Mouse (Mus musculus) spleen, adult 2 months (tissue): Measurements from ENCODE around the gene Spats2.

ENCODE experiments used
- CTCF ChIP-seq: fragments of 200-500 bp; IDR thresholded peaks from 2 replicates; pipeline ENCODE4 v1.5.1; 2011; ENCODE audit warnings: mild to moderate bottlenecking, inconsistent platforms; ENCODE audit not compliant: insufficient read depth, insufficient read length, insufficient replicate concordance; ENCODE audit errors: extremely low read depth
- POLR2A ChIP-seq: fragments of 200-500 bp; IDR thresholded peaks from 2 replicates; pipeline ENCODE4 v1.6.1; 2011; ENCODE audit warnings: low read depth, low read length, inconsistent platforms

GRCm38 (mm10) chr15:99179639-99180038 is 53.9 kb downstream of the Spats2 start:
- TF ChIP-seq CTCF (no peak), POLR2A (no peak)
